Mouse (Mus musculus) thymus, adult 2 months (tissue): Measurements from ENCODE around the gene Gm44502. TPM values are rescaled to one million over a fixed set of nuclear protein-coding genes. Genes with fewer than 3 reads are reported as not detected.

Experiments used
- DNase-seq: peaks from one replicate; pipeline ENCODE4 v3.0.0; 2021
- H3K27ac ChIP-seq: fragments of 200-500 bp; 2 replicates; pipeline ENCODE4 v1.5.1; 2012; ENCODE audit warnings: low read length, control low read depth; ENCODE audit not compliant: control insufficient read depth, insufficient read depth
- H3K27me3 ChIP-seq: fragments of 200-500 bp; 2 replicates; pipeline ENCODE4 v1.6.1; 2012; ENCODE audit warnings: mild to moderate bottlenecking, low read length, moderate library complexity, mixed read lengths; ENCODE audit not compliant: control insufficient read depth, insufficient read depth
- H3K36me3 ChIP-seq: fragments of 200-500 bp; 2 replicates; pipeline ENCODE4 v1.6.1; 2012; ENCODE audit warnings: mild to moderate bottlenecking, low read length, moderate library complexity; ENCODE audit not compliant: control insufficient read depth, insufficient read depth
- H3K4me1 ChIP-seq: fragments of 200-500 bp; replicated peaks from 2 replicates; pipeline ENCODE4 v1.6.1; 2012; ENCODE audit warnings: low read length; ENCODE audit not compliant: control insufficient read depth, insufficient read depth
- H3K4me3 ChIP-seq: fragments of 200-500 bp; 2 replicates; pipeline ENCODE4 v1.5.1; 2012; ENCODE audit warnings: mild to moderate bottlenecking, low read length, control low read depth, moderate library complexity; ENCODE audit not compliant: control insufficient read depth, insufficient read depth
- CTCF ChIP-seq: fragments of 200-500 bp; IDR thresholded peaks from 2 replicates; pipeline ENCODE4 v1.5.1; 2012; ENCODE audit warnings: mild to moderate bottlenecking, control low read depth, low read length, moderate library complexity, borderline replicate concordance; ENCODE audit not compliant: control insufficient read depth, poor library complexity, insufficient read depth; ENCODE audit errors: extremely low read depth
- POLR2A ChIP-seq: fragments of 200-500 bp; IDR thresholded peaks from 2 replicates; pipeline ENCODE4 v1.6.1; 2012; ENCODE audit warnings: mild to moderate bottlenecking, low read length, control low read depth, moderate library complexity; ENCODE audit not compliant: control insufficient read depth, poor library complexity, insufficient read depth; ENCODE audit errors: extremely low read depth
- WGBS: fragments of 180-500 bp; shearing (Covaris S2); methylation state at CpG from one replicate; pipeline ENCODE4 v1.1.7; 2018; 5-methylcytosine and 5-hydroxymethylcytosine counted together
- polyA plus RNA-seq: library from polyadenylated mRNA; depleted of rRNA; stranded (reverse); fragments of >200 nt; gene quantifications from 2 replicates; pipeline ENCODE4 v1.2.3, GENCODE M21; 2012; rRNA removed

The Gm44502 gene
- 3.2 TPM in 2 replicates for polyA plus RNA-seq

DNA sequence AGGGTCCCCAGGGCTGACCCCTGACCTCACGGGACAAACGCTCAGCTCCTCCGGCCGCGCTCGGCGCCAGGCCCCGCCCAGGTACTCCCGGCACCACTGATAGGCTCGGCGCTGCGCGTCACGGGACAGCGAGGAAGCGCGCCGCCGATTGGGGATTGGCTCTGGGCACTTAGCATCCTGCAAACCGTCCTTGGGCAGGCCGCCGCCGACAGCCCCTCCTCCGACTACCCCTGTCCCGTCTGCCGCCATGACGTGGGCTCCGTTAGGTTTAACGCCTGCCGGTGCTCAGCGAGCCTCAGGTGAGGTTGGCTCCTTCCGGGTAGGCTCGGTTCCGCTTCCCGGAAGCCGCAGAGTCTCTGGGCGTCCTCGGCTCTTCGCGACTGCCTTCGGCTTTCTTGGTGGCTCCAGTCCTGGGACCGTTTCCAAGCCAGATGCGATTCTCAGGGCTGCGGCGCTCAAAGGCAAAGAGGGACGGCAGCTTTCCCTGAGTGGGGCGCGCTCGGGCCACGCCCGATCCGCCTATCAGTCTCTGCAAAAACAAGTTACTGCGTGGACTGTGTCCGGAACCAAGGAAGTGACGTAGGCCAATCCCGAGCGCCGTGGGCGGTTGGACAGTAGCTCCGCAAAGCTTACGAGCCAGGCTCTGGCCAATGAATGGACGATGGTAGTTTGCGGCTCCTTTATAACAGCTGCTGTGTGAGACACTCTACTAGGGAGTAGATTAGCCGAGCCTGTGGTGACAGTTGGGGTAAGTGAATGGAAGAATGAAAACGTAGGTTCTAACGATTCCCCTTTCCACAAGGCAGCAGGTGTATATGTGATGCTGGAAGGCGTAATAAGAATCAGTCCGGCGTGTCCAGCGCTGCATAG is at the start of gene Gm44502, which contains the start of the genes C730034F03Rik and Chkb:
Gene Gm44502 (minus strand): TSS at position 345 of the 870 bp plus-strand sequence.
Gene C730034F03Rik (plus strand): TSS at position 238 of the 870 bp plus-strand sequence.
Gene Chkb (minus strand): TSS at position 557 of the 870 bp plus-strand sequence.
- TF ChIP-seq CTCF (peak; percentile 54; the same call in 1 of the 2 replicates), POLR2A (peak; percentile 87; the same call in 1 of the 2 replicates)
- WGBS, result under 1% methylated on average over 70 of the region's 70 CpGs
- peaks cover 7% of the 10 kb centered on the region; the same call in 1 of the 2 replicates for H3K36me3 ChIP-seq

DNA sequence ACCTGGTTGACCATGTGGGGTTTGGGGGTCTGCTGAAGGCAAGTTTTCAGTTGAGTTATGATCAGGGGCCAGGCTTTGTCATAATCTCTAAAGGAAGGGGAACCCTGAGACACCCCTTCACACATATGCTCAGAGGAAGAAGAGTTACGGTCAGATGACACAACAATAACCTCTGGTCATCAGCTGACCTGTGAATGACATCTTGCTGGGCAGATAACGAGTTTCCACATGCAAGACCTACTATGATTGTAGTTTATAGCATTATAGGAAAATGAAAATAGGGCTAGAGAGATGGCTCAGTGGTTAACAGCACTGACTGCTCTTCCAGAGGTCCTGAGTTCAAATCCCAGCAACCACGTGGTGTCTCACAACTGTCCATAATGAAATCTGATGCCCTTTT is 49.1 kb upstream of the Gm44502 start:
- no peak for TF ChIP-seq CTCF
- TF ChIP-seq POLR2A, result no peak
- no peak overlapping the region for H3K4me3 ChIP-seq
- H3K36me3 ChIP-seq, result no peaks in the 10 kb centered on the region
- H3K27me3 ChIP-seq, result no peaks in the 10 kb centered on the region
- no peak for DNase-seq
- no peak overlapping the region for H3K27ac ChIP-seq
- 93% methylated on average over 3 of the region's 3 CpGs for WGBS
- H3K4me1 ChIP-seq, result peaks cover 16% of the 10 kb centered on the region

More for the DNA sequence above, at the start of gene Gm44502, which contains the start of the genes C730034F03Rik and Chkb:
- Histone ChIP-seq H3K4me3 (peak within 1 kb of the TSS; percentile 82), H3K27ac (peak within 1 kb of the TSS; percentile 87), H3K4me1 (peaks cover 16% of the 10 kb centered on the region), H3K27me3 (no peaks in the 10 kb centered on the region)
- peak; percentile 91 for DNase-seq

DNA sequence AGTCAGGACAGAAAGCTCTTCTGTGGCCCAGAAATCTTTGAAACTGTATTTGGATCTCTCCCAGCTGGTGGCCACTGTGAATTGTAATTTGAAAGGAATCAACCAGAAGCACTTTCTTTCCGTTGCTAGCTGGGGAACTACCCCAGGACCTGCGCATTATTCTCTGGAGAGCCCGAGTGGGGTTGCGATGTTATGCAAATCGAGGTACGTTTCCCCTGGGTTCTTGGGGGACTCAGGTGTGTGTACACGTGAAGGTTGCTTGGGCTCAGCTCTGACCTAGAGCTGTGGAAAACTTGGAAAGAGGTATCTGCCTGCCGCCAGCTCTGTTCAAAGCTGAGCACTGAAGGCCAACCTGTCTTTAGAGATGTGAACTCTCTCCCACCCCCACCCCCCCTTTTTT is 48.3 kb upstream of the Gm44502 start:
- DNase-seq, result no peak
- no peak overlapping the region for H3K27ac ChIP-seq

DNA sequence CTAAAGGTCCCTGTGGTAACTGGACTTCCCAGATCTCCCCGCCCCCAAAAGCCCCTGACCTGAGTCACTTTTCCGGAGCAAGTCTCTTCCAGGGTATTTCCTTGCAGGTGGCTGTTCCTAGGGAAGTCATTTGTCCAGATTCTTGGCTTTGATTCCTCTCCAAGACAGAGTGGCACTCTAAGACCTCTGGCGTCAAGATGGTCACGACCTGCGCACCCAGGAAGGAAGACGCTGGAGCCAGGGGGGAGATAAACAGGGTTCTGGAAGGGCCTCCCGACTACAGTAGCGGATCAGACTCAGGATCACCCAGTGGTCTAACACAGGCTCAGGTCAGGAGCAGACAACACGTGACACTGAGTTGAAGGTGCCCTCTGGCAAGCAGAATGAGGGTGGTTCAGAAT is 47.6 kb upstream of the Gm44502 start, which contains the start of gene Arsa:
Gene Arsa (minus strand): TSS at position 335 of the 401 bp plus-strand sequence.
- Histone ChIP-seq H3K27me3 (no peaks in the 10 kb centered on the region), H3K4me1 (peaks cover 16% of the 10 kb centered on the region), H3K4me3 (peak within 1 kb of the TSS; percentile 85), H3K36me3 (no peaks in the 10 kb centered on the region), H3K27ac (0 out of 2 replicates have a peak within 1 kb of the TSS, but pooled peaks have one; percentile 1)
- TF ChIP-seq POLR2A (no peak), CTCF (no peak)
- DNase-seq, result no peak
- 87% methylated on average over 9 of the region's 9 CpGs for WGBS

More for the DNA sequence above, 48.3 kb upstream of the Gm44502 start:
- no peaks in the 10 kb centered on the region for H3K27me3 ChIP-seq
- TF ChIP-seq CTCF (no peak), POLR2A (no peak)
- H3K36me3 ChIP-seq, result no peaks in the 10 kb centered on the region
- 87% methylated on average over 8 of the region's 8 CpGs for WGBS
- no peak overlapping the region for H3K4me3 ChIP-seq
- peaks cover 16% of the 10 kb centered on the region for H3K4me1 ChIP-seq

DNA sequence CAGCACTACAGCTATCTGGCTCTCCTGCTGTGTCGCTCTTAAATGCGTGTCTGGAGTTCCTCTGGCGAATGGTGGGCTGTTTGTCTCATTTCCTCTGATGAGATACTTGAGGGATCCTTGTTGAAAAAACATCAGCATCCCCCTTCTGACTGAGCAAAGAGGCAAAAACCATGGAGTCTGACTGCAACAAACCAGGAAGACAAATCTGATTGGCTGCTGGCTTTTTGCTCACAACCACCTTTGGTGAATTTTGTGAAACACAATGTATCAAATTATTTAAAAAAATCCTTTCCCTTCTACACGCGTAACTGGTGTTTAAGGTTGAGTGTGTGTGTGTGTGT is 46.9 kb upstream of the Gm44502 start:
- WGBS, result under 1% methylated on average over 5 of the region's 5 CpGs
- no peaks in the 10 kb centered on the region for H3K36me3 ChIP-seq
- no peak for TF ChIP-seq CTCF
- no peak for TF ChIP-seq POLR2A
- peak; percentile 31 for DNase-seq
- H3K4me1 ChIP-seq, result peaks cover 16% of the 10 kb centered on the region
- peak overlapping the region; percentile 85 for H3K4me3 ChIP-seq
- H3K27me3 ChIP-seq, result no peaks in the 10 kb centered on the region
- 0 out of 2 replicates have a peak overlapping the region, but pooled peaks have one; percentile 1 for H3K27ac ChIP-seq
